Mouse (Mus musculus): Measurements from ENCODE around the gene Smtn. TPM values are rescaled to one million over a fixed set of nuclear protein-coding genes. Genes with fewer than 3 reads are reported as not detected.

Gene Smtn
- polyA plus RNA-seq (2016; fragmentation: Nextera tagmentation; extraction: Ambion mirVana): 16.9 and 18.2 TPM in 2 replicates

GRCm38 (mm10) chr11:3540451-3541085 lies at the start of gene Smtn:
Gene Smtn (minus strand): TSS chr11:3540612.
- Histone ChIP-seq H3K4me1 (peaks cover 36% of the 10 kb centered on the region), H3K4me3 (peak within 1 kb of the TSS; percentile 59), H3K9me3 (replicated peaks) (peaks cover 7% of the 10 kb centered on the region), H3K4me2 (peak within 1 kb of the TSS; percentile 70), H3K9ac (peak within 1 kb of the TSS; percentile 40), H3K27me3 (replicated peaks) (no peaks in the 10 kb centered on the region), H3K36me3 (peaks cover 4% of the 10 kb centered on the region), H3K27ac (no peak within 1 kb of the TSS)
- ATAC-seq: no peak
- WGBS (ENCODE audit: insufficient replicate concordance): 78% methylated on average over 23 of the region's 23 CpGs

GRCm38 (mm10) chr11:3588036-3588672 lies 47.7 kb upstream of the Smtn start:
- H3K9ac ChIP-seq: no peak overlapping the region
- no peaks in the 10 kb centered on the region for H3K27me3 ChIP-seq (replicated peaks)
- H3K4me3 ChIP-seq: no peak overlapping the region
- no peak overlapping the region for H3K27ac ChIP-seq
- ATAC-seq: no peak
- 0 out of 2 replicates have a peak, but pooled peaks cover 5% of the 10 kb centered on the region for H3K4me1 ChIP-seq
- WGBS (ENCODE audit: insufficient replicate concordance): 54% methylated on average over 11 of the region's 11 CpGs
- no peak overlapping the region for H3K4me2 ChIP-seq
- no peaks in the 10 kb centered on the region for H3K9me3 ChIP-seq (replicated peaks)
- H3K36me3 ChIP-seq: no peaks in the 10 kb centered on the region

- Histone ChIP-seq H3K27me3 (replicated peaks) (no peaks in the 10 kb centered on the region), H3K4me3 (no peak overlapping the region), H3K4me1 (0 out of 2 replicates have a peak, but pooled peaks cover 5% of the 10 kb centered on the region), H3K9me3 (replicated peaks) (no peaks in the 10 kb centered on the region), H3K9ac (no peak overlapping the region), H3K27ac (no peak overlapping the region), H3K36me3 (no peaks in the 10 kb centered on the region), H3K4me2 (no peak overlapping the region)
- WGBS (ENCODE audit: insufficient replicate concordance): 24% methylated on average over 4 of the region's 4 CpGs
- no peak for ATAC-seq
These were observed 46.9 kb upstream of the Smtn start for GRCm38 (mm10) chr11:3587350-3587749.

GRCm38 (mm10) chr11:3585983-3586618 lies 45.7 kb upstream of the Smtn start:
- H3K9ac ChIP-seq: no peak overlapping the region
- H3K27ac ChIP-seq: no peak overlapping the region
- no peaks in the 10 kb centered on the region for H3K36me3 ChIP-seq
- H3K4me3 ChIP-seq: no peak overlapping the region
- ATAC-seq: no peak
- H3K9me3 ChIP-seq (replicated peaks): no peaks in the 10 kb centered on the region
- no peaks in the 10 kb centered on the region for H3K27me3 ChIP-seq (replicated peaks)
- 73% methylated on average over 6 of the region's 6 CpGs for WGBS (ENCODE audit: insufficient replicate concordance)
- no peak overlapping the region for H3K4me2 ChIP-seq
- H3K4me1 ChIP-seq: 0 out of 2 replicates have a peak, but pooled peaks cover 5% of the 10 kb centered on the region

- no peaks in the 10 kb centered on the region for H3K9me3 ChIP-seq (replicated peaks)
- no peak overlapping the region for H3K4me3 ChIP-seq
- no peaks in the 10 kb centered on the region for H3K27me3 ChIP-seq (replicated peaks)
- H3K36me3 ChIP-seq: no peaks in the 10 kb centered on the region
- H3K27ac ChIP-seq: no peak overlapping the region
- H3K9ac ChIP-seq: no peak overlapping the region
- H3K4me1 ChIP-seq: 0 out of 2 replicates have a peak, but pooled peaks cover 5% of the 10 kb centered on the region
- 64% methylated on average over 5 of the region's 5 CpGs for WGBS (ENCODE audit: insufficient replicate concordance)
- no peak overlapping the region for H3K4me2 ChIP-seq
- ATAC-seq: no peak
These were observed 42.7 kb upstream of the Smtn start for GRCm38 (mm10) chr11:3583127-3583526.

- H3K4me2 ChIP-seq: no peak overlapping the region
- no peak overlapping the region for H3K4me3 ChIP-seq
- 81% methylated on average over 4 of the region's 4 CpGs for WGBS (ENCODE audit: insufficient replicate concordance)
- H3K9ac ChIP-seq: no peak overlapping the region
- no peaks in the 10 kb centered on the region for H3K9me3 ChIP-seq (replicated peaks)
- no peaks in the 10 kb centered on the region for H3K4me1 ChIP-seq
- no peaks in the 10 kb centered on the region for H3K27me3 ChIP-seq (replicated peaks)
- no peak for ATAC-seq
- H3K27ac ChIP-seq: no peak overlapping the region
- no peaks in the 10 kb centered on the region for H3K36me3 ChIP-seq
These were observed 41.5 kb upstream of the Smtn start for GRCm38 (mm10) chr11:3581908-3582307.

GRCm38 (mm10) chr11:3580306-3581084 lies 40.1 kb upstream of the Smtn start:
- Histone ChIP-seq H3K9ac (no peak overlapping the region), H3K27ac (no peak overlapping the region), H3K4me3 (no peak overlapping the region), H3K4me2 (no peak overlapping the region), H3K9me3 (replicated peaks) (no peaks in the 10 kb centered on the region), H3K27me3 (replicated peaks) (no peaks in the 10 kb centered on the region), H3K36me3 (no peaks in the 10 kb centered on the region), H3K4me1 (peaks cover 1% of the 10 kb centered on the region; the same call in 1 of the 2 replicates)
- no peak for ATAC-seq
- WGBS (ENCODE audit: insufficient replicate concordance): 48% methylated on average over 7 of the region's 7 CpGs

GRCm38 (mm10) chr11:3578050-3578725 lies 37.8 kb upstream of the Smtn start:
- ATAC-seq: no peak
- H3K27ac ChIP-seq: no peak overlapping the region
- H3K36me3 ChIP-seq: no peaks in the 10 kb centered on the region
- H3K9me3 ChIP-seq (replicated peaks): no peaks in the 10 kb centered on the region
- peaks cover 20% of the 10 kb centered on the region for H3K4me1 ChIP-seq
- whole genome bisulfite sequencing (ENCODE audit: insufficient replicate concordance): 65% methylated on average over 10 of the region's 10 CpGs
- no peak overlapping the region for H3K9ac ChIP-seq
- no peaks in the 10 kb centered on the region for H3K27me3 ChIP-seq (replicated peaks)
- no peak overlapping the region for H3K4me3 ChIP-seq
- no peak overlapping the region for H3K4me2 ChIP-seq

GRCm38 (mm10) chr11:3575238-3575637 lies 34.8 kb upstream of the Smtn start:
- Histone ChIP-seq H3K36me3 (no peaks in the 10 kb centered on the region), H3K9ac (no peak overlapping the region), H3K4me2 (no peak overlapping the region), H3K4me1 (peaks cover 29% of the 10 kb centered on the region), H3K9me3 (replicated peaks) (no peaks in the 10 kb centered on the region), H3K27me3 (replicated peaks) (no peaks in the 10 kb centered on the region), H3K4me3 (no peak overlapping the region), H3K27ac (no peak overlapping the region)
- ATAC-seq: no peak
- WGBS (ENCODE audit: insufficient replicate concordance): 36% methylated on average over 3 of the region's 3 CpGs

- Histone ChIP-seq H3K36me3 (no peaks in the 10 kb centered on the region), H3K4me3 (no peak overlapping the region), H3K4me1 (peaks cover 29% of the 10 kb centered on the region), H3K9me3 (replicated peaks) (no peaks in the 10 kb centered on the region), H3K4me2 (no peak overlapping the region), H3K27ac (peak overlapping the region; percentile 67), H3K27me3 (replicated peaks) (no peaks in the 10 kb centered on the region), H3K9ac (no peak overlapping the region)
- WGBS (ENCODE audit: insufficient replicate concordance): 7% methylated on average over 9 of the region's 9 CpGs
- peak; percentile 59; the same call in 1 of the 2 replicates for ATAC-seq
These were observed 32.7 kb upstream of the Smtn start for GRCm38 (mm10) chr11:3573092-3573491.

- Histone ChIP-seq H3K27ac (no peak overlapping the region), H3K4me1 (peaks cover 29% of the 10 kb centered on the region), H3K36me3 (no peaks in the 10 kb centered on the region), H3K4me3 (no peak overlapping the region), H3K9me3 (replicated peaks) (no peaks in the 10 kb centered on the region), H3K4me2 (no peak overlapping the region), H3K27me3 (replicated peaks) (no peaks in the 10 kb centered on the region), H3K9ac (no peak overlapping the region)
- WGBS (ENCODE audit: insufficient replicate concordance): 74% methylated on average over 6 of the region's 6 CpGs
- no peak for ATAC-seq
These were observed 31.8 kb upstream of the Smtn start for GRCm38 (mm10) chr11:3572181-3572580.
